Mouse (Mus musculus): ENCODE measurements at regions not wholly inside any gene's neighbourhood (a gene's known extent, or its start where the extent isn't known, plus 50 kb on each side); places are given as distances from the start of the nearest gene placed in this dataset.

DNA sequence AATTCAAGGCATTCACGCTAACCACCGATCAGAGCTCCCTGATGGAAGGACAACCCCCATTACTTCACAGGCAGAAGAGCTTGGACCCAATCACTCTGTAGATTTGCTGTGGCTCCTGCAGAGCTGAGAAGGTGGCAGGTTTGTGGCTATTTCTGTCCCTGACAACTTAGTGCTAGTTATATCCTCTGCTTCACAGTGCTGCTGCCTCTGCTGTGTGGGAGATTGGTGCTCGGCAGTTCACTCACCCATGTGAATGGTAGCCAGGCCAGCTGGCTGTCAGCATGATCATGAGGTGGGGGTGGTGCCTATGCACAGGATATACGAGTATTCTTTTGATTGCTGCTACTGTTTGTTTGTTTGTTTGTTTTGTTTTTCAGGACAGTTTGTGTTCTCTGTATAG is 113.9 kb downstream of the Gm10131 start:
- Histone ChIP-seq H3K4me1 (peaks cover 6% of the 10 kb centered on the region), H3K27ac (no peak overlapping the region), H3K36me3 (no peaks in the 10 kb centered on the region), H3K9ac (no peak overlapping the region), H3K4me3 (no peak overlapping the region), H3K27me3 (no peaks in the 10 kb centered on the region), H3K4me2 (replicated peaks) (no peak overlapping the region), H3K9me3 (no peaks in the 10 kb centered on the region)
- 36% methylated on average over 4 of the region's 4 CpGs for WGBS
- no peak for ATAC-seq (ENCODE audit: low FRiP score, low read depth)

GRCm38 (mm10) chr8:33992946-33993345 is 118.6 kb downstream of the Gm10131 start:
- no peak overlapping the region for H3K4me3 ChIP-seq
- no peak for ATAC-seq (ENCODE audit: low FRiP score, low read depth)
- peaks cover 14% of the 10 kb centered on the region for H3K4me1 ChIP-seq
- H3K27me3 ChIP-seq, result no peaks in the 10 kb centered on the region
- H3K27ac ChIP-seq, result peak overlapping the region; percentile 6; the same call in 1 of the 2 replicates
- H3K36me3 ChIP-seq, result no peaks in the 10 kb centered on the region
- H3K9me3 ChIP-seq, result no peaks in the 10 kb centered on the region
- H3K9ac ChIP-seq, result no peak overlapping the region
- 27% methylated on average over 11 of the region's 11 CpGs for WGBS
- H3K4me2 ChIP-seq (replicated peaks), result no peak overlapping the region

GRCm38 (mm10) chr8:33991917-33992875 is 119.3 kb downstream of the Gm10131 start:
- 51% methylated on average over 12 of the region's 12 CpGs for WGBS

DNA sequence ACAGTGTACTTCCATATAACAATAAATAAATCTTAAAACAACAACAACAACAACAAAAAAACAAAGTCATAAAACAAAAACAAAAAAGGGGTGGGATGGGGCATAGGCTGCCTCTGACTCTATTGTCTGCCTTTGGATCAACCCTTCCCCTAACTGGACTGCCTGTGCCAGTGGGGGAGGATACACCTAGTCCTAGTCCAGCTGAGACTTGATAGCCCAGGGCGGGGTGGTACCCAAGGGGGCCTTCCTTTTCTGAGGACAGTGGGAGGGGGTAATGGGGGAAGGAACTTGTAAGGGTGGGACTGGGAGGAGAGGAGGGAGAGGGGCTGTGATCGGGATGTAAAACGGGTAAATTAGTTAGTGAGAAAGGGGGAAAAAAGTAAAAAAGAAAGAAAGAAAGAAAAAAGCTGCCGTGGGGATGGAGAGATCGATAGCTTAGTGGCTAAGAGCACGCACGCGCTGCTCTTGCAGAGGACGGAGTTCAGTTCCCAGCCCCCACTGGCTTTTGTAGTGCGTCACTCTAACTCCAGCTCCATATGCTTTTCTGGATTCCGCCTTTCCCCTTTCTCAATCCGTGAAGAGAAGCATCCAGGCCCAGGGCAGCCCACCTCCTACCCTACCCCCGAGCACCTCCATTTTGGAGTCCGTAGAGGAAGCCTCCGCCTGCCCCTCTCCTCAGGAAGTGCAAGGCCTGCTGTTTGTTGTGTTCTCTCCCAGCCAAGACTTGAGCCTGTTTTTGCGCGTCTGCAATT is 120.2 kb downstream of the Gm10131 start:
- Histone ChIP-seq H3K36me3 (no peaks in the 10 kb centered on the region), H3K27ac (no peak overlapping the region), H3K4me1 (peaks cover 14% of the 10 kb centered on the region), H3K4me2 (replicated peaks) (peak overlapping the region; percentile 32), H3K9me3 (no peaks in the 10 kb centered on the region), H3K27me3 (no peaks in the 10 kb centered on the region), H3K9ac (0 out of 2 replicates have a peak overlapping the region, but pooled peaks have one; percentile 32), H3K4me3 (no peak overlapping the region)
- WGBS, result 35% methylated on average over 17 of the region's 17 CpGs
- ATAC-seq (ENCODE audit: low FRiP score, low read depth), result no peak

More at GRCm38 (mm10) chr8:33991917-33992875, 119.3 kb downstream of the Gm10131 start:
- H3K9me3 ChIP-seq, result no peaks in the 10 kb centered on the region
- no peak overlapping the region for H3K9ac ChIP-seq
- H3K4me1 ChIP-seq, result peaks cover 14% of the 10 kb centered on the region
- H3K36me3 ChIP-seq, result no peaks in the 10 kb centered on the region
- H3K4me3 ChIP-seq, result no peak overlapping the region
- ATAC-seq (ENCODE audit: low FRiP score, low read depth), result no peak
- peak overlapping the region; percentile 6; the same call in 1 of the 2 replicates for H3K27ac ChIP-seq
- H3K27me3 ChIP-seq, result no peaks in the 10 kb centered on the region
- peak overlapping the region; percentile 32; the same call in 1 of the 2 replicates for H3K4me2 ChIP-seq (replicated peaks)

- no peak for ATAC-seq (ENCODE audit: low FRiP score, low read depth)
- Histone ChIP-seq H3K4me2 (replicated peaks) (no peak overlapping the region), H3K9me3 (no peaks in the 10 kb centered on the region), H3K27me3 (no peaks in the 10 kb centered on the region), H3K9ac (no peak overlapping the region), H3K27ac (no peak overlapping the region), H3K4me1 (peaks cover 14% of the 10 kb centered on the region), H3K36me3 (no peaks in the 10 kb centered on the region), H3K4me3 (no peak overlapping the region)
- WGBS, result 68% methylated on average over 9 of the region's 9 CpGs
Measured at GRCm38 (mm10) chr8:33990039-33990438, 121.5 kb downstream of the Gm10131 start.

- Histone ChIP-seq H3K27ac (no peak overlapping the region), H3K9me3 (no peaks in the 10 kb centered on the region), H3K4me1 (peaks cover 9% of the 10 kb centered on the region), H3K4me2 (replicated peaks) (no peak overlapping the region), H3K9ac (no peak overlapping the region), H3K36me3 (no peaks in the 10 kb centered on the region), H3K27me3 (no peaks in the 10 kb centered on the region), H3K4me3 (no peak overlapping the region)
- 86% methylated on average over 10 of the region's 10 CpGs for WGBS
- no peak for ATAC-seq (ENCODE audit: low FRiP score, low read depth)
Measured at GRCm38 (mm10) chr8:33987755-33988104, 123.8 kb downstream of the Gm10131 start.

DNA sequence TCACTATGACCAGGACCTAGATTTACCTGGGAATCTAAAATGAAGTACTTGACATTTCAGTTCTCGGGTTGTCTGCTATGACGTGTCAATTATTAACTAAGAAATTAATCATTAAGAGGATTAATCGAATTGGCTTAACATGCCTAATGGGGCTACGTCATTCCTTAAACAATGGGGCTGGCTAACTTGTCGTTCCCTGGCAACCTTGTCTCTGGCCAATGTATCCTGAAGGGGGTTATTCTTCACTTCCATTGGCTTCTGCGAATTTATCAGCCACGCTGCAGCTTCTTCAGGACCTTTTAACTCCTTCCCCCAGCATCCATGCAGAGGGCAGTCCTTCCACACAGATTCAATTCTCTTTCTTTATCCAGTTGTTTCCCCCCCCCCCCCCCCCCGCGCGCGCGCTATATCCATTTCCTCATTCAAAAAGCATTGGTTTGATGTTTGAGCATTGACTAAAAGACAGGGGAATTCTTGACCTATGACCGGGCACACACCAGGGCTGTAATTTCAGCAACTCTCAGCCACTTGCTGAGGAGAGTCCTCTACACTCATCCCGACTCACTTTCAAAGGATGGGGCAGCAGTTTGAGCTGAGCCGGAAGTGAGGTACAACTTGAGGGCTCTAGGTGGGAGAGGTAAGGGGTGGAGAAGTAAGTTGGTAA is 124.3 kb downstream of the Gm10131 start:
- peaks cover 8% of the 10 kb centered on the region; the same call in 1 of the 2 replicates for H3K4me1 ChIP-seq
- no peak for ATAC-seq (ENCODE audit: low FRiP score, low read depth)
- H3K4me2 ChIP-seq (replicated peaks), result no peak overlapping the region
- H3K9me3 ChIP-seq, result no peaks in the 10 kb centered on the region
- WGBS, result 84% methylated on average over 14 of the region's 15 CpGs
- H3K27me3 ChIP-seq, result no peaks in the 10 kb centered on the region
- H3K36me3 ChIP-seq, result no peaks in the 10 kb centered on the region
- no peak overlapping the region for H3K4me3 ChIP-seq
- no peak overlapping the region for H3K27ac ChIP-seq
- H3K9ac ChIP-seq, result no peak overlapping the region

DNA sequence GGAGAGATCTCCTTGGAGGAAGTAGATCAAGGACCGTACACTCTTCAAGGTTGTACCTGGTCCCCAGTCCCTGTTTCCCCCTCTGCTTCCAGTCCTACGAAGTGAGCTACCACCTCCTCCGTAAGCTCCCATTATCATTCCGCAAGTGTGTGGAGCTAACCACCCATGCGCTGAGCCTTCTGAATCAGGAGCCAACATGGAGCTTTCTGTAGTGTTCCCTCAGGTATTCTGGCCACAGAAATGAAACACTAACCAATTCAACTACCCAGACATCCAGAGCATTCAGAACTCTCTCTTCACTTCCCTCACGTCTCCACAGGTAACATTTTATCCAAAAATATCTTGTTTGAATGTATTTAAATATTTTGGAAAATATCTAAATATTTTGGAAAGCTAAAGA is 124.9 kb downstream of the Gm10131 start:
- H3K36me3 ChIP-seq, result no peaks in the 10 kb centered on the region
- no peaks in the 10 kb centered on the region for H3K27me3 ChIP-seq
- H3K27ac ChIP-seq, result no peak overlapping the region
- H3K4me2 ChIP-seq (replicated peaks), result no peak overlapping the region
- no peak overlapping the region for H3K9ac ChIP-seq
- H3K4me3 ChIP-seq, result no peak overlapping the region
- 91% methylated on average over 6 of the region's 6 CpGs for WGBS
- no peak for ATAC-seq (ENCODE audit: low FRiP score, low read depth)
- no peaks in the 10 kb centered on the region for H3K9me3 ChIP-seq
- peaks cover 3% of the 10 kb centered on the region; the same call in 1 of the 2 replicates for H3K4me1 ChIP-seq

DNA sequence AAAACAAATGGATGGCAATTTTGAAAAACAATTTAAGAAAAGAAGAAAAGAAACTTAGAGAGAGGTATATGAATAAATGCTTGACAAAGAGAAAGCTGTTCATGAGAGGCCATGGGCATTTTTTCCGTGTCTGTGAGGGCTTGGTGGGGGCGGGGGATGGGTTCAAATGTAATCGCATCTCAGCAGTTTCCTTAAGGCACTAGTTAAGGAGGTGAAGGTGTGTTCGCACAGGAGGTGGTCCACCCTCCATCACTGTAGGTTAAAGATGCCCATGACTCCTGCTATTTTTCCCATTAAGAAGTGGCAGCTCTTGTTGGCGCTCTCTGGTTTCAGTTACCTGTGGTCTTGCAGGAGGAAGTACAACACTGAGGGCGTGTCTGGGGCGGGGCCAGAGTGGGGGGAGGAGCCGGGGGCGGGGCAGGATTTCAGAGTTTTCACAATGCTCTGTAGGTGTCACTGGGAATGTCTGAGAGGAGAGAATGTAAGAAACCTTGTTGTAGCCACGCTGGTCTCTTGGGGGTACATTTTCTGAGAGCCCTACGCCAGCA is 126.0 kb downstream of the Gm10131 start:
- no peak overlapping the region for H3K4me2 ChIP-seq (replicated peaks)
- no peaks in the 10 kb centered on the region for H3K27me3 ChIP-seq
- WGBS, result 62% methylated on average over 11 of the region's 11 CpGs
- H3K36me3 ChIP-seq, result no peaks in the 10 kb centered on the region
- H3K4me3 ChIP-seq, result no peak overlapping the region
- ATAC-seq (ENCODE audit: low FRiP score, low read depth), result no peak
- no peaks in the 10 kb centered on the region for H3K4me1 ChIP-seq
- H3K9me3 ChIP-seq, result no peaks in the 10 kb centered on the region
- H3K27ac ChIP-seq, result no peak overlapping the region
- no peak overlapping the region for H3K9ac ChIP-seq

DNA sequence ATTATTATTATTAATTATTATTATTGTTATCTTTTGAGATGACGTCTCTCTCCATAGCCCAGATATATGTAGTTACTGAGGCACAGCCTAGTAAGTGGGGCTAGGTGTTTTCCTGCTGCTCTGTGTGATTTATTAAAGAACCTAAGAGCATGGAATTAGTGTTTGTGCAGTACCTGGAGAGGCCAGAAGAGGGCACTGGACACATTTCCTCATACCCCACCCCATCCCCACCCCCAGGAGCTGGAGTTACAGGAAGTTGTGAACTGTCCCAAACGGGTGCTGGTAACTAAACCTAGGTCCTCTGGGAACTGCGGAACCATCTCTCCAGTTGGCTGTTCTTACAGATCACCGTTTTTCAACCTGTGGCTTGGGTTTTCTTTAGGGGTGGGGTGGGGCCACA is 129.9 kb downstream of the Gm10131 start:
- Histone ChIP-seq H3K4me2 (replicated peaks) (no peak overlapping the region), H3K4me1 (peaks cover 10% of the 10 kb centered on the region), H3K27ac (no peak overlapping the region), H3K36me3 (no peaks in the 10 kb centered on the region), H3K9me3 (no peaks in the 10 kb centered on the region), H3K4me3 (no peak overlapping the region), H3K27me3 (peaks cover 9% of the 10 kb centered on the region; the same call in 1 of the 2 replicates), H3K9ac (no peak overlapping the region)
- ATAC-seq (ENCODE audit: low FRiP score, low read depth), result no peak
- WGBS, result 73% methylated on average over 4 of the region's 4 CpGs

DNA sequence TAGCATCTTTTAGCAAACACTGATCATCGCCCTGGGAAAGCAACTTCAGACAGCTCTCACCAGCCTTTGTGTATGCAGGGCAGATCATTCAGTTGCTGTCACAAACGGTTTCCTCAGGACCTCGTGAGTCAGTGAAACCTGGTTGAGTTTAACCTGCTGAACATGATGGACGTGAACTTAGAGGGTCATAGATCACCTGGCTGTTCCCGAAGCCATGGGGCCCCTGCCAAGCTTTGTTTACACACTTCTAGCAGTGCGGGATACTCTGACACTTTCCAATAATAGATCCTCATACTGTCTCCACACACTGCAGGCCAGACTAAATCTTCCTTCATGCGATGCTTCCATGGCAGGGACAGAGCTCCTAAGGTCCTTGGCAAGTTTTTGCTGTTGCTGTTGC is 130.5 kb downstream of the Gm10131 start:
- no peak overlapping the region for H3K4me2 ChIP-seq (replicated peaks)
- no peak overlapping the region for H3K9ac ChIP-seq
- peaks cover 9% of the 10 kb centered on the region; the same call in 1 of the 2 replicates for H3K27me3 ChIP-seq
- H3K4me3 ChIP-seq, result no peak overlapping the region
- H3K36me3 ChIP-seq, result no peaks in the 10 kb centered on the region
- no peaks in the 10 kb centered on the region for H3K9me3 ChIP-seq
- H3K4me1 ChIP-seq, result peaks cover 10% of the 10 kb centered on the region
- H3K27ac ChIP-seq, result no peak overlapping the region
- no peak for ATAC-seq (ENCODE audit: low FRiP score, low read depth)
- WGBS, result 59% methylated on average over 7 of the region's 7 CpGs

All from limb, embryonic 13.5 days (tissue).